Mouse (Mus musculus) embryonic fibroblast, embryonic 13.5 days (primary cell): Measurements from ENCODE around the gene Calml4.

ENCODE experiments used
- CTCF ChIP-seq: IDR thresholded peaks from 2 replicates; pipeline ENCODE4 v1.5.1; 2011; ENCODE audit warnings: mild to moderate bottlenecking, control low read depth, low read length, moderate library complexity, borderline replicate concordance; ENCODE audit not compliant: insufficient read depth
- POLR2A ChIP-seq: IDR thresholded peaks from 2 replicates; pipeline ENCODE4 v1.6.1; 2011; ENCODE audit warnings: low read depth, mild to moderate bottlenecking, control low read depth, low read length, moderate library complexity

DNA sequence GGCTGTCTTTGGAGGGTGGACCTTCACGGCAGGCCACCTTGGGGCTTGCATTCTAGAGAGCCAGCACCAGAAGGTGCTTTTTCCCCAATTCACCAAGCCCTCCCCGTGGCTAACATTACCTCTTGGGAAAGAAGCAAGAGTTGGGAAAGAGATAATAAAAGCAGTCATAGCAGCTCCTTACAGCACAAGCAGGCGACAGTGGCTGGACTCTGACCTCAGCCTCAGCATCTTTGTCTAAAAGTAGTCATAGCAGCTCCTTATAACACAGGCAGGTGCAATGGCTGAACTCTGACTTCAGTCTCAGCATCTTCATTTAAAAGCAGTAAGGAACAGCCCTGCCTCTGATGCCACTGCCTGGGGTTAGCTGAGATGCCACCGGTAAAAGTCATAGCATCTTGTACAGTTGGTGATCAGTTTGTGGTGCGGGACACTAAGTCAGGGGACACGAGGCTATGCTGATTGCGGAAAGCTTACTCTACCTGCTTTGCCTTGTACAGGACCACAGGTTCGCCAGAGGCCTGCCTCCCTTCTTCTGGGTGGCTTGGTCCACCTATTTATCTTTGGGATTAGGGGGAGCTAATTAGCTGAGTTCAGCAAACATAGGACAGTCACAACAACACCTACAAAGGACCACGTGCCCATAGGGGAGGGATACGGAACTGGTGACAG is 14.4 kb upstream of the Calml4 start:
- no peak for TF ChIP-seq CTCF
- no peak for TF ChIP-seq POLR2A
